Mouse (Mus musculus): ENCODE data around the gene Kdm4d.
"Not testable (repeated sequence)": the region's sequence is repeated elsewhere in the genome, so short reads cannot be mapped to it uniquely, and the experiment has no call there.

The Kdm4d gene

DNA sequence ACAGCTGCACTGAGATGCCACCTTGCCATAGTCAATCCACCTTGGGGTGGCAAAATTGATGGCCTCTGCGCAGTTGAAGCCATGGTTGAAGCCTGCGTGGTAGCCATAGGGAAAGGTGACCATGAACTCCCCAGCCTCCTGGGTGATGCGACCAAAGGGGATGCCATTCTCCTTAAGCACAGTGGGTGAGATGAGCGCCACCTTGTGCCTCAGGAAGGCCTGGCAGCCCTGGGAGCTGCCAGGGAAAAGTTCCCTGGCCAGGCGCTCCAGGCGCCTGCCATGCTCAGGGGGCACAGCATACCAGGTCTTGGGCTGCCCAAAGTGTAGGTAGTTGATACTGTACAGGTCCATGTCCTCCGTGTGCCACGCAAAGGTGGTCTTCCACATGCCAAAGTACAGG lies 49.2 kb downstream of the Kdm4d start:
- DNase-seq (ENCODE audit: low spot score): not testable (repeated sequence)

DNA sequence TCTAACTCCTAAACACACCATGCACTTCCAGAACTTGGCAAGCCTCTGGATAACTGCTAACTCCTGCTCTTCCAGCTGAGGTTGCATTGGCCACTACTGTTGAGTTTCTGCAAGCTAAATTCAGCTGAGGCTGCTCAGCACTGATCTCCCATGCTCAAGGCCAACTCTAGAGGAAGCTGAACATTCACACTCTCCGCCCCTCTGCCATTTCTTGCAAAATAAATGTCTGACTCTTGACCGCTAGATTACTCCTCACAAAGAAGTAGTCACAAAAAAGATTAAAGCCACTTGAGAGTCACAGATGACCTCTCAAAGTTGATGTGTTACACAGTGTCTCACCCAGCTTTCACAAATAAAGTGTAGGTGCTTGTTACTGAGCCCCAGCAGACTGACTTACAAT lies 53.2 kb downstream of the Kdm4d start:
- DNase-seq (ENCODE audit: low spot score): not testable (repeated sequence)

DNA sequence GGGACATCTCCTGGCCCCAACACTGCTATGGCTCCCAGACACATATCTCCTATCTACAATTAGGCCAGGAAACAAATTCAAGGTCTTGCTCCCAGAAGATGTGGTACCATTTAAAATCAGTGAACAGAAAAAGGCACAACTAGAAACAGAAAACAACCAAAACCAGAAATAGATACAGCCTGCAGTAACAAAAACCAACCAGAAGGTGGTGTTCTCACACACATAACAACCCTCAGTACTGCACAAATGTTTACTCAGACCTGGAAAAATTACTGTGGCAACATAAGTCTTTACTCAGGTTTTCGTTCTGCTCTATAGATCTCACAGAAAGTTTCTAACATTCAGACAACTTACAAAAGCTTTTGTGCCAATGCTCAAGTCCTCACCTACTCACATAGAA lies 59.9 kb downstream of the Kdm4d start:
- no peak for DNase-seq (ENCODE audit: low spot score)

DNA sequence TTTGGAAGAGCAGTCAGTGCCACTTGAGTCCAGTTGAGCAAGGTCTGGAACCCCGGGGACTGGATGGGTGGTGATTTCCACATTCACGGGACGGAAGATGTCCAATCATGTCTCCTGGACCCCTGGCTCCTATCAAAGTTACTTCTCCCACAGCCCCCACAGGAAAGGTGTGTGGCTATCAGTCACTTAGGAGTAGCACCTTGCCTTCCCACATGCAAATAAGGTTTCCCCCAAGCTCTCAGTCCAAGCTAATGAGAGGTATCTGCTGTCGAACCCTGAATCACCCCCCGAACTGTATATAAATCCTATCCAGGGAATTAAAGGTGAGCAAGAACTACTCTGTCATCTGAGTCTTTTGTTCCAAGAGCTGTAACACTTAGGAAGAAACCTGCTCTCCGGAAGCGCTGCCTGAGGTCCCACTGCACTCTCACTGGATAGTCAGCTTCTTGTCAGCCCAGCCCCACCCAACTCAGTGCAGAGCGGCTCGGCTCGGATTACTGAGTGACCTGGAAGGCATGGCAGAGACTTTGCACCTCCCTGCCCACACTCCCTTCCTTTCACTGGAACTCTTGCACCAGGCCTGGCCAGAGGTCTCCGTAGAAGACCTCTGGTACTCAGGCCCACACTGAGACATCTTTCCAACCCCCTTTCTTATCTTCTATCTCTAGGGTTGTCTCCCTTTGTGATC lies 66.9 kb downstream of the Kdm4d start:
- no peak for DNase-seq (ENCODE audit: low spot score)
